Mouse (Mus musculus) cerebellum, adult 11 months (tissue): ENCODE data around the gene Rgs6.
A peak's percentile ranks its signal among the peaks of the same experiment; 100 is the strongest.

Experiments used
- DNase-seq: peaks from one replicate; pipeline ENCODE4 v3.0.0; 2022

The Rgs6 gene

DNA sequence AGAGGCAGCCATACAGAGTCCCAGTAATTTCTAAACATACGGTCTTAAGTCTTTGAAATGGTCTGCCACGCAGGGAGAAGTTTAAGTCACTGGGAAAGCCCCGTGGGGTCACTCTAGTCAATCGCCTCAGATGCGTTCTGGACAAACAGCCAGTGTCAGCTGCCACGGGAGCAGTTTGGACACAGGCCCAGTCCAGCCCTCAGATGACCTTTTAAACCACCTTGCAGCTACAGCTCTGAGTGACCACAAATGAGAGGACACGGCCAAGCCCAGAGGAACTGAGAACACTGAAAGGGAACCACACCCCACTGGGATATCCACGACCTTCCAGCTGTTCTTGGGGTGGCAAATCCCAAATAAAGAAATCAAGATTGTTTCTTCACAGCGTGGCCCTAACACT is 512.3 kb downstream of the Rgs6 start:
- DNase-seq: no peak

DNA sequence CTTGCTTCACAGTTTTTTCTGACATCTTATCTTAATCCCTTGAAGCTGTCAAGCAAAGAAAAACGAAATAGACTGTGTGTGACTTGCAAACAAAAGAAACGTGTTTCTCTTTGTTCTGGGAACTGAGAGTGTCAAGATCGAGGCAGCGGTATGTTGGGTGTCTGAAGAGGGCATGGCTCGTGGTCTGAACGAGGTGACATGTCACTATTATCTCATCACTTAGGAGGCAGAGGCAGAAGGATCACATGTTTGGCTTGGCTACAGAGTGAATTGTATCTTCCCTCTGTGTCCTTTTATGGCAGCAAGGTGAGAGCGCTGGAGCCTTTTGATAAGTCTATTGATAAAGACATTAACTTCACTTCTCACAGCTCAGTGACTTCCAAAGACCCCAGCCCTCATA is 512.8 kb downstream of the Rgs6 start:
- no peak for DNase-seq

DNA sequence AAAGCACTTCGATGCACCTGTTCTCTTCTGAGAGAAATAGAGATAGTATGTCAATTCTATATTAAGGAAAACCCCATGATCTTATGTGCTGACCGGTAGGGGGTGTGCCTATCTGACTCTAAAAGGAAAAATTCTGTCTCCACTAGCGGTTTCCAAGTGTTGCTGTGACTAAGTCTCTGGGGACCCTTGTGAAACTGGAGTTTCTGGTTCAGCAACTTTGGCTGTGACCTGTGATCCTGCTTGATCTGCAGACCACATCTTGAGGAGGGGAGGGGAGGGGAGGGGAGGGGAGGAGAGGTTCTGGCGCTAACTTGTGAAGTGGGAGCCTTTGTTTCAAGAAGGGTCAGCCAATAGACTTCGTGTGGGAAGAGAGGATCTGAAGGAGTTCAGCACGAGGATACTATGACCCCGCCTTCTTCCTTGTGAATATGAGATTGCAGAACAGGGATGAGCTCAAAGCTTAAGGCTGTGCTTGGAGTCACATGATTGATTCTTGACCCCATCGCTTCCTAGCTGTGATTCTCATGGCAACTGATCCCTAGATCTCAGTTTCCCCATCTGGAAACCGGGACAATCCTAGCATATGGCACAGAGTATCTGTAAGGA is 517.5 kb downstream of the Rgs6 start:
- DNase-seq: no peak

DNA sequence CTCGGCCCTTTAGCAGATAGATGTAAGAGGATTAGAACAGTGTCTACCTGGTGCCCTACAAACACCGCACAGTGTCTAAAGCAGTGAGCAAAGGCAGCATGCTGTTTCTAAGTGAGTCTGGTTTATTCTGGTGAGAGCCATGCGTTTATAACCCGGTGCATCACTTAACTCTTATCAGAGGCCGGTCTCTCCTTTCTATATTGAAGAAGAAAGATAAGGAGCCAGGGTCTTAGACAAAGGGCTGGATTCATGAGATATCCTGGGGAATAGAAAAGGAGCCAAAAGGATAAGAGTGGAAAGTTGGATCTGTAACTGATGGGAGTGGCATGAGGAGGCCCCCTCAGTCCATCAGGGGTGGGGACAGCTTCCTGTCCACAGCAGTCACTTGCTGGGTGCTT is 518.0 kb downstream of the Rgs6 start:
- no peak for DNase-seq

DNA sequence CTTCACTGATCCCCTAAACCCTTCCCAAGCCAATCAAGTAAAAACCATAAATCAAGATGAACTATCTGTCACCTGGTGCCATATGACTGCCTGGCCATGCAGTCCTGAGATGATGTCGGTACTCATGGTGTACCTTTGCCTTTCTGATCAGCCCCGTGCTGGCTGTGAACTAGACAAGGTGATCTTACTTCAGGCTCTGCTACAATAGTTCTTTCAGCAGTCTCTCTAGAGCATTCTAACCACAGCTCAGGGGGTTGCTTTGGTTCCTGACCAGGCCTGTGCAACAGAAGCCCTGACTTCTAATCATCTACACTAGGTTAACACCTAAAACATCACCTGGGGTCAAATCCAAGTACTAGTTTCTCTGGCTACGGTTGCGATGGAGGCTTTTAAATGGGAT is 521.4 kb downstream of the Rgs6 start:
- no peak for DNase-seq

DNA sequence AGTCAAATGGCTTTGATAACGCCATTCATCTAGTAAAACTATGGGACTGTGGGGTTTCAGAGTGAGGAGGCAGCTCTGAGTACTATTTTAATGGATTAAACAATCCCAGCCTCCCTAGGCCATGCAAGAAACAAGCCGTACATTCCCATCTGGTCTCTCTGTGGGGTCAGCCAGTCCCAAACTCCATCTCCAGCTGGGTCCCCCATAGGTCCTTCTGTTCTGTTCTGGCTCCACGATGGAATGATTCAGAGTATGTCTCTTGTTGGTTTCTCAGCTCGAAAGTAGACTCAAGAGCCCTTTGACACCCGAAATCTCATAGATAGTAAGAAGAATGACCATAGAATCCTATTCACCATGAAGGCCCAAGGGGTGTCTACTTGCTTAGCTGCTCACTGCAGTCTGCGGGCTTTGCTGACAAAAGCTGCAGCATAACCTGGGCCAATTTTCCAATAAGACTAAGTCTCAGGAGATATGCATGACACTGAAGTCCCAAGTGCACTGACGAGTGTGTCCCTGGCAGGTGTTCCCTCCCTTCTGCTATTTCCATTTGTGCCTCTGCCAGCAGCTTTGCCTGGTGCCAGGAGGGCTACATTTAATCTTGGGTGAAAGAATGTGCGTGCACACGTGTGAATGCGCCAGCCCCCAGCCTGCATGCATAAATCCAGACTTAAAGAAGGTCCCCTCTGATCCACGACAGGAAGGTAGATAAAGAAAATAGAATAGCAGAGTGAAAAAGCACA is 522.0 kb downstream of the Rgs6 start:
- peak; percentile 81 for DNase-seq

DNA sequence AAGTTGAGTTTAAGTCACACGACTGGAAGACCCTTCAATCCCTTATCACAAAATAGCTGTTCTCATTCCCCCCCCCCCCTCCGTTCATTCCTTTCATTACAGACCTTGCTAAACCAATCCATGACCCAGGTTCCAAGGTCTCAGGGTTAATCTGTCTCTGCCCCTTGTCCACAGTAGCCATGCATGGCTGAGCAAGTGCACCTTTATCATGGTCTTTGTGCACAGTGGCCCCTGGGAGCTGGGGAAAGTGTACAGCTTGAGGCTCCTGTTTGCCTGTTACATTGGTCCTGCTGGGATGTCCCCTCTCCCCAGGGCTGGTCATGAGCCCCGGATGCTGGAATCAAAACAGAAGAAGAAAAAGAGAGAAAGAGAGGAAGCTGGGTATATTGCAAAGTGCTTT is 522.6 kb downstream of the Rgs6 start:
- DNase-seq: no peak

DNA sequence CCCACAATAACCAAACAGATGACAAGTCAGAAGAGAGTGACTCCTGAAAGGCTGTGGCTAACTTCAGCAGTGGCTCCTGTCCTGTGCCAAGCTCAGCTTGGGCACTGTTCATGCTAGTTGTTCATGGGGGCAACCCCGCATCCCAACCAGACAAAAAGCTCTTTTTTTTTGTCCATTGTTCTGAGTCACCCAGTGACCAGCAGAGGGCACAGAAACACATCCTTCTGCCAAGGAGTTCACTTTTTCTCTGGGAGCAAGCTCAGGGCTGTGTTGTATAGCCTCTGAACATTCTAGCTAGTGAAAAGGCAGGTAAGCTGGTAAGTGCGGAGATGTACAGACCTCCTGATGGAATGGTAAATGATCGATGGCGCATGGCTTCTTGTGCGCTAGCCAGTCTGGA is 524.2 kb downstream of the Rgs6 start:
- DNase-seq: peak; percentile 59

DNA sequence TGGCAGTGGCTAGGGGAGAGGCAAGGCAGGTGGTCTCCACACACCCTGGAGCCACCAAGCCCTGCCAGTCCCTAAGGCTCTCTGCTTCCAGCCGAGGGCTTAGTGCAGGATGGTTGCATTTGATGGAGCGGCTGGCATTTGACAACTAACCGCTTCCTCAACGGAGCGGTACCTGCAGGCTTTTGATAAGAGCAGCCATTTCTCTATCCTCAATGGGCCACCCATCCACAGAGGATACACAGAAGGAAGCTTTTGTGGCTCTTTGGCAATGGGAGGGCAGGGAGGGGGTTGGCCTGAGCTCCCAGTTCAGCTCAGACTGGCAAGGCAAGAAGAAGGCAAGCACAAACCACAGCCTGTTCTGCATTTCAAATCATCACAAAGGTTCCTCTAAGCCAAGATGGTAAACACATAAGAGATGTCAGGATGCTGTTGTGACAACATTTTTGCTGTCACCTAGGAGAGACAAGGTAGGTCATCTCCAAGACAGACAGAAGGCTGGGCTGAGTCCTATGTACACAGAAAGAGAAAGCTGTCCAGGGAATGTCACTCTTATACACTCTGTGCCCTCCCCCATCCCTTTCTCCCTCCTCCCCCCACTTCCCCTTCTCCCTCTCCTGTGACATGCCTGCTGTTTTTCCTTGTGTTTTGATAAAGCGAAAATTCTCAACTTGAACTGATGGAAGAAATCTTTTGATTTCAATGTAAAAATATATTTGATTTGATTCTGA is 525.0 kb downstream of the Rgs6 start:
- DNase-seq: no peak

DNA sequence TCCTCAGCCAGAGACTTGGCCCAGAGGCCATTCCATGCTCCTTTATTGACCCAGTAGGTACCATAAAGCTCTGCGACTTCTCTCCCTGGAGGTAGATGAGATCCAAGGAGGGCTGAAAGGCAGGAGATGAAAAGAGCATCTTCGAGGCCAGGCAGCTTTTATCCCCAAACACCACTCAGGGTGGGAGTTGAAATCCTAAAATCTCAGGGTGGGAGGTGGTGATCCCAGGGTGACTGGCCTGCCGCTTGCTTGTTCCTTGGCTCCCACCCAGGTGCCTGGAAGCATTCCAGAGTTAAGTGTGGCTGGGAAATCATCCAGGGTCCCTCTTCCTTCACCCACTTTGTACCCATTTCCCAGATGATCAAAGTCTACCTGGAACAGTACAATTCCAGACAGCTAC is 525.9 kb downstream of the Rgs6 start:
- peak; percentile 56 for DNase-seq

DNA sequence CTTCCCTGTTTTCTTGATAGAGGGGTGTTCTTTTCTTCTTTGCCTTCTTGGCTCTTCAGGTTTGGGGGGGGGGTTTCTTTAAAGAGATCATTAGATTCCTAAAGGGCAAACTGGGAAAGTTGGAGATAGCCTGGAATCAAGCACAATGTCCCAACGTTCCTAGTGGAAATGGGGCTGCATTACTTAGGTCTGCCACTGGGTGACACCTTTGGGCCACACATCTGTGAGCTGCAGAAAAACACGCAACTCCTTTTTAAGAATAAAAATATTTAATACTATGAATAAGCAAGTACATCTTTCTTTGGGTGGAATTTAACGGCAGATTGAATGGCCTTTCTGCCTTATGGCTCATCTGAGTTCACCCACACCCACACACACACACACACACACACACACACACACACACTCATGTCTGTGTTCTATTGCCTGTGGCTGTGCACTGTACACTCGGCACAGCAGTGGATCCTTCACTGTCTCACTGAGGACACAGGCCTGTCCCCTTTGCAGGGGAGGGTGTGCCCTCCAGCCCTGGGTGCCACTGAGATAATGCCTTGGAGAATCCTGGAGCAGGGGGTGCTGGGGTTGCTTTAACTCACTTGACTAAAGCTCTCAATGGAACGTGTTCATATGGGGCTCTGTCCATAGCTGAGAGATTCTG is 526.4 kb downstream of the Rgs6 start:
- peak; percentile 76 for DNase-seq

DNA sequence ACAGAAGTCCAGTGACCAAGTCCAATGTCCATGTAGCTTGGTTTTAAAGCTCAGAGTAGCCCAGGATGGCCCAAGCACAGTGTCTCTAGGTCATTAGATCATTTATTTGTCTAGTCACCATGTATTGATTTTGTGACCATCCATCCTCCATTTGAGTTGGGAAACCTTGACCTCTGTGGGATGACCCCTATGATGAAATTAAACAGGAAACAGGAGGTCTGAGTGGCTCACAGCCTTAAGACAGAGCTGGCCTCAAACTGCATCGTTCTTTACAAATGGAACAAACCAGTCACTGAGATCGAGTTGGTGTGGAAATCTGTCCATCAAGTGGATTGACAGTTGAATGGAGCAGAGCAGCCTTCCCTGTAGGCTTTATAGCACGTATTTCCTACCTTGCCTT is 536.0 kb downstream of the Rgs6 start:
- DNase-seq: no peak

DNA sequence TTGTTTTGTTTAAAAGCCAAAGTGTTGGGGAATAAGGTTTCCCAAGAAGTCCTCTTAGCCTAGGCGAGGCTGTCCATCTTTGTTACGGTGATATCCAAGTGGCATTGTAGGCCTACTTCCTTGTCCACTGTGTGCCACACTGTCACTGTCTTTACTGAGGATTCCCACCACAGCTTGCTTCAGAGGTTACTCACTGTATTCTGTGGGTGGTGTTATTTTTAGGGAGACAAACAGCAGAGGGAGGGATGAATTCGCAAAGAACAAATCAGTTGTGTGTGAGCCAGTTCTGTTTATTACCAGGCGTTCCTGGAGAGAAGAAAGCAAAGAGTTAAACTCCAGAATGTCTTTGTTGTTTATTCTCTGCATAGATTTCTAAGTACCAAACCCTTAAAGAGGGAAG is 537.2 kb downstream of the Rgs6 start:
- no peak for DNase-seq

DNA sequence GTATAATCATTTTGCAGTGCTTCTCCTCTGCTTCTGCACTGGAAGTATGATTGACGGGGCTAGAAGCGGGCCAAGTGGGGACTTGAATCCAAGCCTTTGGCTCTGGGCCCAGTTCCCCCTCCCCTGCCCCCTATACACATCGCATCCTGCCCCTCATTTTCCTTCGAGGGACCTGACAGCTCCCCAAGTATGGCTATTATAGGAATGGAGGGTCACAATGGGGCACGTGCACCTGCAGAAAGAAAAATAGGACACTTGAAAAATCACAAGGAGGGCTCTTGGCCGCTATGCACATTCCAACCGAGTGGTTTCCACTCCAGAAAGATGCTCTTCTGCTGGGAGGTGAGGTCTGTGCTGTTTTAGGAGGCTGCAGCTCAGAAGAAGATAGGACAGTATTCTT is 538.8 kb downstream of the Rgs6 start:
- no peak for DNase-seq

DNA sequence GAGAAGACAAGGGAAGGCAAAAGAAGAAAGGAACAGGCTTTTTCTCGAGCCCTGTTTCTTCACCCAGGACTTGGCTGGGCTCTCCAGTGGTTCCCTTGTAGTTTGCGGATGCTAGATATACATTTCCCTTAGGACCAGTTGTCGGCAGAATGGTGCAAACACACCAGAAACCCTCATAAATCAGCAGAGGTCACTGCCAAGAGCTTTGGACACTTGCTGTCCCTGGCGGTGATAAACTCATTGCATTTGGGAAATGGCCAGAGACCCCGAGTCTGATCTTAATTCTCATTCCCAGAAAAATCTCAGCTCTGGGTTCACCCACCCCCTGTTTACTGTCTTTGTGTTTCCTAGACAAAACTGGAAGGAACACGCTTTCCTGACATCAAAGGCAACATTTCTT is 539.9 kb downstream of the Rgs6 start:
- no peak for DNase-seq

DNA sequence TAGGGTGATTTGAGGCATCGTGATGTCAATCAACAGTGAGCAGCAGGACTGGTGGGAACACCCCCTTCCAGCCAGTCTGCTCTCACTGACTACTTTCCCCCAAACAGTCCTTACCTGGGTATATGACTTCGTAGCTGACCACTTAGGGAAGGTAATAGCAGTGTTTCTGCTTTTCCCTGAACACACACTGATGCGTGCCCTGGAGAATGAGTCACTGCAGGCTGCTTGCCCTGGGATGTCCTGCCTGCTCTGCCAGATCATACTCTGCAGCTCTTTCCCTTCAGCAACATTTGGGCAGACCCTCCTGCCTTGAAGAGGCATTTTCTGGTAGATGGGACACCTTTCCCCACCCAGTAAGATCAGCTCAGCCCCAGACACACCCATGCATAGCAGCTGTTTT is 540.5 kb downstream of the Rgs6 start:
- DNase-seq: no peak

DNA sequence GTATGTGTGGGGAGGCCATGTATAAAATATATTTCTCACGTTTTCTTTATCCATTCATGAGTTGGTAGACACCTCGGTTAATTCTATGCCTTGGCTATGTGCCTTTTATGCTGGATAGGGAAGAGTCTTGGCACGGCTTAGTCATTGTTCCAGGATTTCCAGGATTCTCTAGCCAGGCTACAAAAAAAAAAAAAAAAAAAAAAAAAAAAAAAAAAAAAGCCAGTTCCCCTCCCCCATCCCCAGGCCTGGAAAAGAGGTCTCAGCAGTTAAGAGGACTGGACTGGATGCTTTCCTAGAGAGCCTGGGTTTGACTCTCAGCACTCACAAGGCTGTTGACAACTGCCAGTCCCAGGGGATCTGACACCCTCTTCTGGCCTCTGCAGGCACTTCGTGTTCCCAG is 543.3 kb downstream of the Rgs6 start:
- DNase-seq: no peak

DNA sequence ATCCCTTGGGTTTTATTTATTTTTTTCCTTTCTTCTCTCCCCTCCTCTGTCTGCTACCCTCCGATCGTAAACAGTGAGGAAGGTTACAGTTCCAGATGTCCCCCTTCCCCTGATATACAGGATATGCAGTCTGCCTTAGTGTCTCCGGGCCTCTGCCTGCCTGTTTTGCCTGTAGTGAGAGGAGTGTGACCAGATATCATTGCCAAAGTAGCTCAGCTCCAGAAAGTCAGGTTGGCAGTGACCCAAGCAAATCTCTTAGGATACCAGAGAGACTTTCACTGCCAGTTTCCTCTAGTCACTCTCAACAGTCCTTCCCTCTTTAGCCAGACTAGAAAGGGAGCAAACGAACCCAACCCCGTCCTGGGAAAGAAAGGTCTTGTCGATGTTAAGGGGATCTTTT is 545.7 kb downstream of the Rgs6 start:
- DNase-seq: no peak

DNA sequence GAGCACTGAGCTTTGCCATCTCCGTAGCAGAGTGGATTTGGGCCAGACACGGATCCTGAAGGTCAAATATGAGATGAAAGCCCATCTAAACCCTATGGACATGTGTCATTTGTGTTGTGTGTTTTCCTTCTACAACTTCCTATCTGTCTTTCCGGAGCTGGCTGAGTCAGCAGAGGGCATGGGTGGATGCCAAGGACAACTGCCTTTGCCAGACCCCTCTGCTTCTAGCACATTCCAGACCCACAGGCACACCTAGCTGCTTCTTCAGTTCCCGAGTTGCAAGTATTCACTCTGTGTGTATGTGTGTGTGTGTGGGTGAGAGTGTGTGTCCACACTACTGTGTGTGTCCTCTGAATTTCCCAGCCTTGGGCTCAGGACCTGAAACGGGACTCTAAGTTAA is 547.9 kb downstream of the Rgs6 start:
- no peak for DNase-seq

DNA sequence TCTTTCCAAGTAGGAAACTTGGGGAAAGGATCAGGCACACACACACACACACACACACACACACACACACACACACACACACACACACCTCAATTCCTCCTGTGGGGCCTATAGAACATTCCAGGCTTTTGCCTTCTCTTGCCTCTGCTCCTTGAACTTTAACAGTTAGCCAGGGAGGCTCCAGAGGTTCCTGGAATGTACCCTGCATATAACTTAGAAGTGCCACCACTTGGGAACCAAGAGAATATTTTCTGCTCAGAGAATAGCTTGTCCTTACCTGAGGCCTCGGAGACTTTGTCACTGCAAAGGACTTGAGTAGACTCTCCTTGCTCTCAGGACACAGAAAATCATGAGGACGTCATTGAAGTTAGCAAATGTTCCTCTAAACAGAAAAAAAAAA is 548.4 kb downstream of the Rgs6 start:
- no peak for DNase-seq

DNA sequence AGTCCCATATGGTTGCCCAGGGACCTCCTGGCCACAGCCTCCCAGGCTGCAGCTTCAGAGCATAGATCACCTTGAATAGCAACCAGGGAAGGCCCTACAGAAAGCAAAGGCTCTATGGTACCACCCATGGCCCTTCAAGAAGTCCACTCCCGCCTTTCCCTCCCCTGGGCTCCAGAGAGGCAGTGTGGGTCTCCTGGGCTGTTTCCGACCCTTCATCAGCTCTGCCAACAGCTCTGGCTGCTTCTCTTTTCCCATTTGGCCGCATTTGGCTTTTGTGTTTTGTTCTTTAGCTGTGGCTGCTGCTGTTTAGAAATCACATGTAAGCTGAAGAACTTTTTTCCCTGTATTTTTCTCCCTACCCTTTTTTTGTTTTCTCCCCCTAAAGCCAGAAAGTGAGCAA is 548.9 kb downstream of the Rgs6 start:
- DNase-seq: no peak

DNA sequence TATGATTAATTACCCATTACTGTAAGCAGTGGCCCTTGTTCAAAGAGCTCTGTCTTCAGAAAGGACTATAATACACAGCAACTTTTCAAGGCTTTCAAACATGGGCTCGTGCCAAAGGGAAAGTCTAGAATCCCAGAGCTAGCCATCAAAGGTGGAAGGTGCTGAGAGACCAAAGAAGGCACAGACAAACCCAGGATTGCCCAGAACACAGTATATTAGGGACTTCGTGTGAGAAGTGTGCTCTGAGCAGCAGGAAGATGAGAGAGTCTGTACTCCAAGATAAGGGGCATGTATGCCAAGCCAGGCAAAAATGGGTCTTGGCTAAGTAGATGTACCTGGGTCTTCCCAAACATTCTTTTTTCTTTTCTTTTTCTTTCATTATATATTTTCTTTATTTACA is 553.1 kb downstream of the Rgs6 start:
- DNase-seq: no peak

DNA sequence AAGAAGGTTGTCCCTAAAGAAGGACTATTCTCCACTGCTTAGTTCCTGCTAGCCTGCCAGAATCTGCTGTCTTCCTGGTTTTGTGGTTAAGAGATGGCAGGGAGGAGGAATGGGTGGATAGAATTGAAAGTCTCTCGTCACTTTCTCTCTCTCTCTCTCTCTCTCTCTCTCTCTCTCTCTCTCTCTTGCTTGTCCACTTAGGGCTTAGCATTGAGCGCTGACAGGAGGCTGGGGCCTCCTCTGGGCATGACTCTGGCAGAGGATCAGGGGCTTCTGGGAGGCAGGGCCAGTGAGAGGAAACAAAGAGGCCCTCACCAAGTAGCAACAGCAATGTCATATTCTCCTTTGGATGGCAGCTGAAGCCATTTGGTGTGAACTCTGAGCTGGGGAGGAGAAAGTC is 554.4 kb downstream of the Rgs6 start:
- DNase-seq: no peak

DNA sequence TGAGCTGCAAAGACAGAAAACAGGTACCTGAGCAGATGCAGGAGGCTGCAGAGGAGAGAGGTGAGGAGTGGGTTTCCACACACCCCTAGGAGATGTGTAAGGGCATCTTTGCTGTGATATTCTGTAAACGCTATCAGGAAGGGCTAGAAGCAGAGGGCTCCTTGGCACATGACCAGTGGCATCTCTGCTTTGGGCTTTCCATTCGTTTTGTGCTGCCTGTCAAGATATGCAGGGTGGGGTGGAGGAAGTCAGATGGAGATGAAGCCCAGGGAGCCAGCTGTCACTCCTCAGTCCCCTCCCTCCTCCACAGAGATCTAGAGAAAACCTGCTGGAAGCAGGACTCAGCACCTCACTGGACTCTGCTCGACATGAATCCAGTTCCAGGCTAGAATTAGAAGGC is 555.0 kb downstream of the Rgs6 start:
- DNase-seq: peak; percentile 79
